Mouse (Mus musculus): ENCODE data around the gene Kcne2. TPM values are rescaled to one million over a fixed set of nuclear protein-coding genes. Genes with fewer than 3 reads are reported as not detected.

The Kcne2 gene
- not detected in 3 replicates for total RNA-seq (2017)

DNA sequence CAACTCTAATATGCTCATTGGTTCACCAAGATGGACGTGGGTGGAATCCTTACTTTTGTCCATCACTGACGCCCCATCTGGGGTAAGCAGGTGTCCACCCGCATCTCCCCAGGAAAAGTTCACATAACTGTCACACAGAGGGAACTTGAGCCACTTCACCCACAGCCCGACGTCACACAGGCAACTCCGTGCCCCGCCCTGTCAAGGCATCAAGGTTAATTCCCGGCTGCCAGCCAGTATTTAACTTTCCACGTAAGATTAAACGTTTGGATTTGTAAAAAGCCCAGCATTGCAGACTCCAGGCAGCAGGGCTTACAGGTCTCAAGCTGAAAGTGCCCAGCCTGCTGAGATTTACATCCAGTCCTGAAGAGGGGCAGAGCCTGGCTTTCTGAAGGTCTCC is at the start of gene Kcne2:
Gene Kcne2 (plus strand): TSS at position 289 of the 400 bp plus-strand sequence.
- no peak for ATAC-seq (replicated peaks; ENCODE audit: insufficient number of reproducible peaks, low FRiP score, low TSS enrichment, poor library complexity, severe bottlenecking)

DNA sequence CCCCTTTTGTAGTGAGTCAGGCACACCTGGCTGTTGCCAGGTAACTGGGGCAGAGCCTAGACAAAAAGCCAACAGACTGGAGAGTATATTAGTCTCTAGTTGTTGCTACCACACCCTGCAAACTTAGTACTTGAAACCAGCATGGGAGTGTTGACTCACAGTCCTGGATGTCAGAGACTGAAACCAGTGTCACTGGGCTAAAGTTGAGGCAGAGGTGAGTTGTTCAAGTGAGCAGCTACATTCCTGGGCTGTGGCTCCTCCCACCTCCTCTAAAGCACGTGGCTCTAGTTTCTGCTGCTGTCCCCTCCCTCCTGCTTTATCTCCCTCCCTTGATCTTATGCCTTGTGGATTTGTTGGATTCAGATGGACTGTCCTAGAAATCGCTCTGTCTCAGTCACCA is 46.3 kb upstream of the Kcne2 start:
- no peak for ATAC-seq (replicated peaks; ENCODE audit: insufficient number of reproducible peaks, low FRiP score, low TSS enrichment, poor library complexity, severe bottlenecking)

GRCm38 (mm10) chr16:92246974-92247373 is 45.2 kb upstream of the Kcne2 start:
- ATAC-seq (replicated peaks; ENCODE audit: insufficient number of reproducible peaks, low FRiP score, low TSS enrichment, poor library complexity, severe bottlenecking), result no peak

- ATAC-seq (replicated peaks; ENCODE audit: insufficient number of reproducible peaks, low FRiP score, low TSS enrichment, poor library complexity, severe bottlenecking), result no peak
Measured at GRCm38 (mm10) chr16:92247700-92248099, 44.5 kb upstream of the Kcne2 start.

GRCm38 (mm10) chr16:92249681-92250080 is 42.5 kb upstream of the Kcne2 start:
- no peak for ATAC-seq (replicated peaks; ENCODE audit: insufficient number of reproducible peaks, low FRiP score, low TSS enrichment, poor library complexity, severe bottlenecking)

DNA sequence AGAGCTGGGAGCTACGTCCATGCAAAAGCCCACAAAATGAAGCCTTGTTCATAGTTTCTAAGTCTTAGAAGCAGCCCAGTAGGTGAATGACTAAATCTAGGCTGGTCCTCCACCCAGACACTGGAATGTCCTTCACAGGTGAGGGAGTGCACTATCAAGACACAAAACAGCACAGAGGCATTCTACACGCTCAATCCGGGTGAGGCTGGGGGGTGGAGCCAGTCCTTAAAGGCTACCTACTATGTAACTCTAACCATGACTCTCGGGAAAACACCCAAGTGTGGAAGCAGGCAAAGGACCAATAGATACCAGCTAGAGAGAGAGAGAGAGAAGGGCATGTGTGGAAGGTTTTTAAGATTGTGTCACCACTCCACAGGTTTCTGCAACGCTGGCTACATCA is 41.7 kb upstream of the Kcne2 start:
- ATAC-seq (replicated peaks; ENCODE audit: insufficient number of reproducible peaks, low FRiP score, low TSS enrichment, poor library complexity, severe bottlenecking), result no peak

- no peak for ATAC-seq (replicated peaks; ENCODE audit: insufficient number of reproducible peaks, low FRiP score, low TSS enrichment, poor library complexity, severe bottlenecking)
Measured at GRCm38 (mm10) chr16:92254316-92254715, 37.9 kb upstream of the Kcne2 start.

GRCm38 (mm10) chr16:92267861-92268260 is 24.3 kb upstream of the Kcne2 start:
- no peak for ATAC-seq (replicated peaks; ENCODE audit: insufficient number of reproducible peaks, low FRiP score, low TSS enrichment, poor library complexity, severe bottlenecking)

DNA sequence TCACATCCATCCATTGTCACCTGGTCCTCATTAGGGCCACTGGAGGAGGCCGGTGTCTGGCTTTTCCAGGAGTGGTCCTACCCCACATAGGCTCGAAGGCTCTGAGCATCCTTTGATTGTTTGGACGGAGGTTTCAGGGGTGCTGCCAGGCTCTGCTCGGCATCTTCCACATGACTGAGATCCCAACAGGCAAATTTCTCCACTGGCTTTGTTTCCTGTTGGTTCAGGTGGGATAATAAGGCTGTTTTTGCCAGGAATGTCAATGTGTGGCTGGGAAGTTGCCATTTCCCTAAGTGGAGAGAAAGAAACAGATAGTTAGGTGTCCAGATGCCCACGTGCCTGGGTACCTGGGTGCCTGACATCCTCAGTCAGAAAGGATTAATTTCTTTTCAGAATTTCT is 17.7 kb upstream of the Kcne2 start:
- no peak for ATAC-seq (replicated peaks; ENCODE audit: insufficient number of reproducible peaks, low FRiP score, low TSS enrichment, poor library complexity, severe bottlenecking)

GRCm38 (mm10) chr16:92275526-92275925 is 16.7 kb upstream of the Kcne2 start:
- ATAC-seq (replicated peaks; ENCODE audit: insufficient number of reproducible peaks, low FRiP score, low TSS enrichment, poor library complexity, severe bottlenecking), result no peak

GRCm38 (mm10) chr16:92282671-92283070 is 9.5 kb upstream of the Kcne2 start:
- no peak for ATAC-seq (replicated peaks; ENCODE audit: insufficient number of reproducible peaks, low FRiP score, low TSS enrichment, poor library complexity, severe bottlenecking)

DNA sequence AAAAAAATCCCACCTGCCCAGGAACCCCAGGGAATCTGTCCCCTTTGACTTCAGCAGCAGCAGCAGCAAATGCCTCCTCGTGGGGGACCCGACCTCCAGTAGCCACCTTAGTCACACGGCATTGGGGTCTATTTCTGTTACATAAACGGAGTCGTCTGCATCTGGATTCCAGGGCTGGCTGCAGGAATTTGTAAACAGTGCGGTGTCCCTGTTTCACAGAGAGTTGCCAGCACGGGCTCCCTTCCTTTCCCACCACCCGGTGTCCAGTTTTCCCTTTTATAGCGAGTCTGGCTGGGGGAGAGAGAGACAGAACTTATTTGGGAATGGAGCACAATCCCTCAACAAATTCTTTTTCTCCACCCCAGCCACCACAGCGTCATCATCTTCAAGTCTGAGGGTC is 7.1 kb upstream of the Kcne2 start:
- ATAC-seq (replicated peaks; ENCODE audit: insufficient number of reproducible peaks, low FRiP score, low TSS enrichment, poor library complexity, severe bottlenecking), result no peak

DNA sequence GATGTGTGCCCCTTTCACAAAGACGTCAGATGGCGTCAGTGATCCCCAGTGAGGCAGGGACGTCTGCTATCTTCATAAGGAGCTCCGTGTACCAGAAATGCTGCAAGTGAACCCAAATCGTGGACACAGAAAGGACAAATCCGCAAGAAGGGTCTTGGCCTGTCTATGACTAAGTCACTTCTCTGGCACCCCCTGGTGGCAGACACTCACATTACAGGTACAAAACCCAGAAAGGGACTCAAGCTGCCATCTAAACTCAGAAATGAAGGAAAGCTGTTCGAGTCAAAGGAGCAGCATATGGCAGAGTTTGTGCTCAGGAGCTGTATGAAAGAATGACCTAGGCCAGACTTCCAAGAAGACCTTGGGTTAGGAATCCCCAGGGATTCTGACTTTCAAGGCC is 5.6 kb upstream of the Kcne2 start:
- 0 out of 2 replicates have a peak, but pooled peaks have one; percentile 36 for ATAC-seq (replicated peaks; ENCODE audit: insufficient number of reproducible peaks, low FRiP score, low TSS enrichment, poor library complexity, severe bottlenecking)

GRCm38 (mm10) chr16:92288778-92289177 is 3.4 kb upstream of the Kcne2 start:
- no peak for ATAC-seq (replicated peaks; ENCODE audit: insufficient number of reproducible peaks, low FRiP score, low TSS enrichment, poor library complexity, severe bottlenecking)

DNA sequence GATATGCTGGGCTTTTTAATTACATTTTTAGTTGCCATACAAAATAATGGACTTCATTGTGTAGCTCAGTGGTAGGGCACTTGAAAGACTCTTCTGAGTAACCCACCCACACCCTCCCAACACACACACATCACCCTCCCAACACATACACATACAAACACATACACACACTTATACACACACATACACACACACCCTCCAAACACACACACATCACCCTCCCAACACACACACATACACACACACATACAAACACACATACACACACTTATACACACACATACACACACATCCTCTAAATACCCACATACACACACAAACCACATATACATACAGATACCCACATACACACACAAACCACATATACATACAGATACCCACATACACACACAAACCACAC is 2.1 kb upstream of the Kcne2 start:
- ATAC-seq (replicated peaks; ENCODE audit: insufficient number of reproducible peaks, low FRiP score, low TSS enrichment, poor library complexity, severe bottlenecking), result no peak

DNA sequence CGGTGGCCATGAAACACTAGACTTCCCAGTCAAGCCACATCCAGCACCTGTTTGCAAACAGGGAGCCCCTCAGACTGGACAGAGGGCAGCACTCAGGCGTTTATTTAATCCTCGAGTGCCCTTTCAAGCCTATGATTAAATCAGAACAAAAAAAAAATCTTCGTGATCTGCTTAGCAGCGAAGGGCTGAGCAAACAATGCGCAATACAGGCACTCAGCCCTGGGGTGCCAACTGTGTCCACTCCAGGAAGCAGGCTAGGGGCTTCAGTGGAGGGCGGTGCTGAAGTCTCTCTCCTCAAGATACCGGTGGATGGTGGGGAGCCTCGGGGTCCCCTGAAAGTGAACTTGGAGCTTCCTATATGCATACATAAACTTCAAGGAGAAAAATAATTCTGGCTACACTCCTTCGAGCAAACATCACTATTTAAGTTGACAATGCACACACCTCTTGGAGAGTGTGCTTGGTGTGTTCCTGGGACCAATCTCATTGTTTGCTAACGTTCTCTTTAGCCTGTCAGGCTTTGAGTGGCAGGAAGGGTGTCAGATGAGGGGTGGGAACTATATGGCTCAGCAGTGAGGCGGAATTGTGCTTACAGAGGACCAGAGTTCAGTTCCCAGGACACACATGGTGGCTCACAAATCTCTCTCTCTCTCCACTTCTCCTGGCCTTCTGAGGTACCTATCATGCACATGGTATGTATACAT is 2.2 kb downstream of the Kcne2 start:
- ATAC-seq (replicated peaks; ENCODE audit: insufficient number of reproducible peaks, low FRiP score, low TSS enrichment, poor library complexity, severe bottlenecking), result no peak

DNA sequence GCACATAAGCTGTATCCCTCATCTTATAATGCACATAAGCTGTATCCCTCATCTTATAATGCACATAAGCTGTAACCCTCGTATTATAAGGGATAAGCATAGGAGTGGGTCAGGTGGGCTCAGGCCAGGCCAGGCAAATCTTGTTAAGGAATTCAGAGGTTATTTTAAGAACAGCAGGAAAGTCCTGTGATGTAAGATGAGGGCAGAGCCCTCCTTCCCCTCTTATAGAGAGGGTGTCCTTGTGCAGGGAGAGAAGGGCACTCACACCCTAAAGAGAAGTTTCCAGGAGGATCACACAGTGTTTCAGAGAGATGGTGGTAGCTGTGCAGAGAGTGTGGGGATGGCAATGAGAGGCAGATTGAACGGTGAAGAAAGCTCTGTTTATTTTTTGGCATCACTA is 3.1 kb downstream of the Kcne2 start:
- ATAC-seq (replicated peaks; ENCODE audit: insufficient number of reproducible peaks, low FRiP score, low TSS enrichment, poor library complexity, severe bottlenecking), result no peak

GRCm38 (mm10) chr16:92300649-92301411 is 8.6 kb downstream of the Kcne2 start, which contains the start of gene Smim11:
Gene Smim11 (plus strand): TSS chr16:92301286.
- peak; percentile 92 for ATAC-seq (replicated peaks; ENCODE audit: insufficient number of reproducible peaks, low FRiP score, low TSS enrichment, poor library complexity, severe bottlenecking)

DNA sequence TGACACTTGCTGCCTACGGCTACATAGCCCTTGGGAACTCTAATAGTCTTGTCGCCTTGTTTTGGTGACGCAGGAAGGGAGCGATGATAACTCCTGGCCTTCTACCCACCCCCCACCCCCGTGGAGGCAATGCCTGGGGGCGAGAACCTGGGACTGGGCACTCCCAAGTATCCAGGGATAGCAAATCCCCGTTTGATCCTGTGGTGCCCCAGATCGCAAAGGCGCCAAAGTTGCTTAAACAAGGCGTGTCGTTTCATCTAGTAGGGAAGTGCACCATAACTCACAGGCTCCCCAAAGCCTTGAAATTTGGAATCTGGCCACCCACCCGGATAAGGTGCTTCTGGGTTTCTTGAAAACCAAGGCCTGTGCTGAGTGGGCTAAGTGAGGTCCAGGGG is 9.2 kb downstream of the Kcne2 start:
- ATAC-seq (replicated peaks; ENCODE audit: insufficient number of reproducible peaks, low FRiP score, low TSS enrichment, poor library complexity, severe bottlenecking), result peak; percentile 14; the same call in 1 of the 2 replicates

DNA sequence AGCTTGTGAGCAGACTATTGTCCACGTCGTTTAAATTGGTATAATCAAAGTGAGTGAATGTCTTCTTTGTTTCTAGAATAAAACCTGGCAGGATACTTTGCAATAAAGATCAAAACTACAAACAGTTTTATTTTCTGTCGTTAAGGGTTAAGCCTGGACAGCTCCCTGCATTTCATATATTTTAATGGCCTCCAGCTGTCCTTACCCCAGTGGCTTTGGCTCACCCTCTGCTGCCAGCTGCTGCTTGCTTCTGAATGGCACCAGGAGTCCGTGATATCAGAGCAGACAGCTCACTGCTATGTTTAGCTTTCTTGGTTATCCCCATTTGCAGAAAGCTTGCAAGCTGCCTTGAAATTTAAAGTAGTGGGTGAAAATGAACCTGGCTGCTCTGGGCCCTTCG is 9.8 kb downstream of the Kcne2 start:
- no peak for ATAC-seq (replicated peaks; ENCODE audit: insufficient number of reproducible peaks, low FRiP score, low TSS enrichment, poor library complexity, severe bottlenecking)
